Comparison of ENCODE assay signal across 29 mouse cellular contexts in the genomic region with DNA sequence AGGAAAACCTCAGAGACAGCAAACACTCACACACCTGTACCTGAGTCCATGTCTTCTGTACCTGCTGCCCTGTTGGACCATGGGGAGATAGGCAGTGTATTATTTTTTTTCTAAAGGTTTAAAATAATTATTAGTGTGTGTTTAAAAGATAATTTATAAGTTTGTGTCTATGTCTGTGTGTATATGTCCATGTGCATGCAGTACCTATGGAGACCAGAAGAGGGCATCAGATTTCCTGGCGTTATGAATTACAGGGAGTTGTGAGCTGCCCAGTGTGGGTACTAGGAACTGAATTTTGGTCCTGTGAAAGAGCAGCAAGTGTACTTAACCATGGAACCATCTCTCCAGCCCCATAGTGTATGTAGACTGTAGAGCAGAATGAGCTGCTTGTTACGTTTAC. TPM values are rescaled to one million over a fixed set of nuclear protein-coding genes. Genes with fewer than 3 reads are reported as not detected.
A peak's percentile ranks its signal among the peaks of the same experiment; 100 is the strongest.
DNase-seq lines count a peak whose midpoint lies in the region; ATAC-seq and TF ChIP-seq lines count a peak whose summit lies in the region.
"Had no signal": no experiment of that assay in that cellular context is flagged by ENCODE, and none has a peak within 500 bp of the region (broad histone marks: within the 10 kb centered on the region; RNA-seq: fewer than 3 reads in every experiment).

No protein-coding gene starts in this region.

- no peaks in the 10 kb centered on the region for H3K4me1 ChIP-seq in intestine, postnatal 0 days (replicated peaks; ENCODE audit: control insufficient read depth, insufficient read depth, low read length)
- H3K4me1 ChIP-seq in intestine, embryonic 15.5 days (replicated peaks): 0 out of 2 replicates have a peak, but pooled peaks cover 9% of the 10 kb centered on the region
- H3K4me1 ChIP-seq in liver, postnatal 0 days (ENCODE audit: insufficient read depth): no peaks in the 10 kb centered on the region
- H3K4me1 ChIP-seq in liver, embryonic 12.5 days: peaks cover 12% of the 10 kb centered on the region; the same call in 1 of the 2 replicates
- no peaks in the 10 kb centered on the region for H3K4me1 ChIP-seq in stomach, postnatal 0 days (replicated peaks; ENCODE audit: control insufficient read depth, insufficient read depth)
- H3K4me1 ChIP-seq: lung, embryonic 15.5 days; megakaryocyte, embryonic 14.5 days had no signal

- peaks cover 44% of the 10 kb centered on the region for H3K36me3 ChIP-seq in intestine, postnatal 0 days (ENCODE audit: control insufficient read depth, insufficient read depth)
- H3K36me3 ChIP-seq in intestine, embryonic 15.5 days: peaks cover 10% of the 10 kb centered on the region
- H3K36me3 ChIP-seq in liver, postnatal 0 days (replicated peaks; ENCODE audit: insufficient read depth, low read length): peaks cover 13% of the 10 kb centered on the region
- peaks cover 36% of the 10 kb centered on the region for H3K36me3 ChIP-seq in liver, embryonic 12.5 days
- peaks cover 3% of the 10 kb centered on the region for H3K36me3 ChIP-seq in stomach, postnatal 0 days (ENCODE audit: control insufficient read depth, insufficient read depth, low read length)

- 94% methylated on average over 2 of the region's 2 CpGs for WGBS in intestine, postnatal 0 days
- WGBS in intestine, embryonic 15.5 days: 88% methylated on average over 2 of the region's 2 CpGs
- WGBS in liver, postnatal 0 days (ENCODE audit: insufficient replicate concordance): 83% methylated on average over 2 of the region's 2 CpGs
- WGBS in liver, embryonic 12.5 days (ENCODE audit: insufficient replicate concordance): 77% methylated on average over 2 of the region's 2 CpGs
- WGBS in stomach, postnatal 0 days: 92% methylated on average over 2 of the region's 2 CpGs

- ATAC-seq in intestine, postnatal 0 days: no peak
- no peak for ATAC-seq in intestine, embryonic 15.5 days
- ATAC-seq in liver, postnatal 0 days: no peak
- no peak for ATAC-seq in liver, embryonic 12.5 days
- no peak for ATAC-seq in stomach, postnatal 0 days (ENCODE audit: low FRiP score, low TSS enrichment)
- no peak for ATAC-seq in erythroblast, adult 5-6 weeks (replicated peaks; ENCODE audit: low FRiP score, poor library complexity, severe bottlenecking)

- no peak for DNase-seq in liver, postnatal 0 days
- DNase-seq in R1 (ENCODE audit: low read depth, low spot score): peak; percentile 35
- no peak for DNase-seq in stomach, postnatal 0 days (ENCODE audit: low spot score)
- DNase-seq: adrenal gland, postnatal 25 days; B cell, adult 2 months; cerebellum, adult 18-20 months; cerebellum, postnatal 14 days; gastrocnemius, postnatal 36 days; heart, adult 18-20 months; heart, postnatal 10 days; kidney, adult 9 months; kidney, postnatal 14 days; left cerebral cortex, postnatal 4 days; lung, postnatal 4 days; right cerebral cortex, adult 18-20 months; spleen, adult 18-20 months; thymus, adult 18-20 months; thymus, postnatal 25 days had no signal

- H3K9ac ChIP-seq in intestine, postnatal 0 days (ENCODE audit: low read depth, low read length): no peak overlapping the region
- H3K9ac ChIP-seq in intestine, embryonic 15.5 days: no peak overlapping the region
- no peak overlapping the region for H3K9ac ChIP-seq in liver, postnatal 0 days (replicated peaks)
- no peak overlapping the region for H3K9ac ChIP-seq in liver, embryonic 12.5 days
- H3K9ac ChIP-seq in stomach, postnatal 0 days (ENCODE audit: low read length): no peak overlapping the region
- H3K9ac ChIP-seq: forebrain, embryonic 12.5 days; heart, embryonic 13.5 days; hindbrain, embryonic 15.5 days; liver, embryonic 15.5 days; lung, embryonic 15.5 days; midbrain, embryonic 12.5 days had no signal

- no peak overlapping the region for H3K27ac ChIP-seq in intestine, postnatal 0 days (ENCODE audit: low read depth, low read length)
- H3K27ac ChIP-seq in intestine, embryonic 15.5 days: no peak overlapping the region
- no peak overlapping the region for H3K27ac ChIP-seq in liver, postnatal 0 days (ENCODE audit: low read depth)
- H3K27ac ChIP-seq in liver, embryonic 12.5 days: no peak overlapping the region
- H3K27ac ChIP-seq in stomach, postnatal 0 days (replicated peaks): no peak overlapping the region
- H3K27ac ChIP-seq: forebrain, embryonic 12.5 days; heart, embryonic 13.5 days; hindbrain, embryonic 15.5 days; liver, embryonic 15.5 days; lung, embryonic 15.5 days; midbrain, embryonic 12.5 days had no signal

- TF ChIP-seq CTCF in intestine, postnatal 0 days (IDR thresholded peaks at IDR 0.05; ENCODE audit: low read depth): peak; percentile 49
- peak; percentile 35 for TF ChIP-seq CTCF in liver, postnatal 0 days (IDR thresholded peaks at IDR 0.05; ENCODE audit: low read depth)
- TF ChIP-seq CTCF in stomach, postnatal 0 days (IDR thresholded peaks at IDR 0.05; ENCODE audit: low read depth): peak; percentile 36; the same call in 1 of the 2 replicates

- H3K4me2 ChIP-seq in intestine, postnatal 0 days (replicated peaks; ENCODE audit: low read depth): no peak overlapping the region
- no peak overlapping the region for H3K4me2 ChIP-seq in intestine, embryonic 15.5 days (replicated peaks)
- H3K4me2 ChIP-seq in liver, postnatal 0 days (ENCODE audit: low read depth, low read length): no peak overlapping the region
- H3K4me2 ChIP-seq in liver, embryonic 12.5 days: no peak overlapping the region
- no peak overlapping the region for H3K4me2 ChIP-seq in stomach, postnatal 0 days (replicated peaks; ENCODE audit: low read depth)
- H3K4me2 ChIP-seq: forebrain, embryonic 12.5 days; heart, embryonic 13.5 days; hindbrain, embryonic 15.5 days; liver, embryonic 15.5 days; lung, embryonic 15.5 days; midbrain, embryonic 12.5 days had no signal

- H3K27me3 ChIP-seq in intestine, postnatal 0 days (replicated peaks; ENCODE audit: control insufficient read depth, insufficient read depth, low read length): no peaks in the 10 kb centered on the region
- no peaks in the 10 kb centered on the region for H3K27me3 ChIP-seq in intestine, embryonic 15.5 days (replicated peaks)
- no peaks in the 10 kb centered on the region for H3K27me3 ChIP-seq in liver, postnatal 0 days (ENCODE audit: insufficient read depth, low read length)
- H3K27me3 ChIP-seq in liver, embryonic 12.5 days (replicated peaks): no peaks in the 10 kb centered on the region
- no peaks in the 10 kb centered on the region for H3K27me3 ChIP-seq in stomach, postnatal 0 days (ENCODE audit: control insufficient read depth, insufficient read depth, low read length)
- H3K27me3 ChIP-seq: forebrain, embryonic 12.5 days; heart, embryonic 13.5 days; hindbrain, embryonic 15.5 days; liver, embryonic 15.5 days; lung, embryonic 15.5 days; megakaryocyte, embryonic 14.5 days; midbrain, embryonic 12.5 days had no signal

- no peaks in the 10 kb centered on the region for H3K9me3 ChIP-seq in intestine, postnatal 0 days (ENCODE audit: control insufficient read depth)
- H3K9me3 ChIP-seq in intestine, embryonic 15.5 days: no peaks in the 10 kb centered on the region
- H3K9me3 ChIP-seq in liver, postnatal 0 days (ENCODE audit: low read length): 0 out of 2 replicates have a peak, but pooled peaks cover 5% of the 10 kb centered on the region
- peaks cover 8% of the 10 kb centered on the region for H3K9me3 ChIP-seq in liver, embryonic 12.5 days (replicated peaks)
- no peaks in the 10 kb centered on the region for H3K9me3 ChIP-seq in stomach, postnatal 0 days (ENCODE audit: control insufficient read depth, low read length)
- H3K9me3 ChIP-seq: liver, embryonic 15.5 days had no signal

- no peak for TF ChIP-seq EP300 in liver, postnatal 0 days (IDR thresholded peaks at IDR 0.05; ENCODE audit: low read depth)
- no peak for TF ChIP-seq EP300 in stomach, postnatal 0 days (optimal IDR thresholded peaks at IDR 0.05)

- no peak overlapping the region for H3K4me3 ChIP-seq in intestine, postnatal 0 days (ENCODE audit: low read depth, low read length)
- no peak overlapping the region for H3K4me3 ChIP-seq in intestine, embryonic 15.5 days (replicated peaks)
- no peak overlapping the region for H3K4me3 ChIP-seq in liver, postnatal 0 days (ENCODE audit: low read depth, low read length)
- no peak overlapping the region for H3K4me3 ChIP-seq in liver, embryonic 12.5 days
- no peak overlapping the region for H3K4me3 ChIP-seq in stomach, postnatal 0 days (ENCODE audit: low read depth, low read length)
- H3K4me3 ChIP-seq: forebrain, embryonic 12.5 days; heart, embryonic 13.5 days; hindbrain, embryonic 15.5 days; liver, embryonic 15.5 days; lung, embryonic 15.5 days; megakaryocyte, embryonic 14.5 days; midbrain, embryonic 12.5 days had no signal

RNA-seq across cellular contexts. Expression of a gene that starts 24.2 kb away (rescaled TPM):
- 178 and 192 TPM in 2 replicates for polyA plus RNA-seq in intestine, postnatal 0 days (2015; fragmentation: Nextera tagmentation; extraction: Ambion mirVana)
- 91.4 and 95.6 TPM in 2 replicates for polyA plus RNA-seq in intestine, embryonic 15.5 days (2015; fragmentation: Nextera tagmentation; extraction: Ambion mirVana)
- 27.5 and 30.2 TPM in 2 replicates for polyA plus RNA-seq in liver, postnatal 0 days (2015; fragmentation: Nextera tagmentation; extraction: Ambion mirVana)
- 45.4 and 49.6 TPM in 2 replicates for polyA plus RNA-seq in liver, embryonic 12.5 days (2016; fragmentation: Nextera tagmentation; extraction: Ambion mirVana)
- polyA plus RNA-seq in stomach, postnatal 0 days (2015; fragmentation: Nextera tagmentation; extraction: Ambion mirVana): 48.7 and 48.8 TPM in 2 replicates
- total RNA-seq in erythroblast, adult 5-6 weeks (2015; ENCODE audit: low replicate concordance): 28.1 and 29.0 TPM in 2 replicates
- 59.6 and 76.5 TPM in 2 replicates for total RNA-seq in erythroblast, adult 5-6 weeks (2017; ENCODE audit: low replicate concordance)
